Mouse (Mus musculus): ENCODE data around the gene Cacna1b. TPM values are rescaled to one million over a fixed set of nuclear protein-coding genes. Genes with fewer than 3 reads are reported as not detected.

The Cacna1b gene
- total RNA-seq, 2 experiments from 2014 or later: 2.1 to 5.8 TPM

GRCm38 (mm10) chr2:24646452-24647146 lies 116.4 kb downstream of the Cacna1b start:
- no peak for DNase-seq

GRCm38 (mm10) chr2:24642834-24643233 lies 120.1 kb downstream of the Cacna1b start:
- DNase-seq: no peak

- no peak for DNase-seq
These were observed 124.6 kb downstream of the Cacna1b start for GRCm38 (mm10) chr2:24638102-24638954.

- DNase-seq: no peak
These were observed 129.3 kb downstream of the Cacna1b start for GRCm38 (mm10) chr2:24633645-24634044.

- DNase-seq: no peak
These were observed 145.8 kb downstream of the Cacna1b start for GRCm38 (mm10) chr2:24617141-24617540.

GRCm38 (mm10) chr2:24609789-24610188 lies 153.2 kb downstream of the Cacna1b start:
- DNase-seq: no peak

GRCm38 (mm10) chr2:24608765-24609138 lies 154.2 kb downstream of the Cacna1b start:
- DNase-seq: no peak

- no peak for DNase-seq
These were observed 154.8 kb downstream of the Cacna1b start for GRCm38 (mm10) chr2:24607905-24608764.

GRCm38 (mm10) chr2:24606531-24606930 lies 156.4 kb downstream of the Cacna1b start:
- no peak for DNase-seq

GRCm38 (mm10) chr2:24605096-24605495 lies 157.9 kb downstream of the Cacna1b start:
- DNase-seq: no peak

- DNase-seq: no peak
These were observed 173.5 kb downstream of the Cacna1b start for GRCm38 (mm10) chr2:24589426-24589825.

GRCm38 (mm10) chr2:24587999-24588398 lies 175.0 kb downstream of the Cacna1b start:
- no peak for DNase-seq

GRCm38 (mm10) chr2:24574616-24575015 lies 188.3 kb downstream of the Cacna1b start:
- peak; percentile 75 for DNase-seq

- no peak for DNase-seq
These were observed 192.0 kb downstream of the Cacna1b start for GRCm38 (mm10) chr2:24570917-24571316.

- DNase-seq: peak; percentile 46
These were observed 194.4 kb downstream of the Cacna1b start for GRCm38 (mm10) chr2:24568555-24568954.

- peak; percentile 9 for DNase-seq
These were observed 200.2 kb downstream of the Cacna1b start for GRCm38 (mm10) chr2:24562547-24563290.

GRCm38 (mm10) chr2:24561946-24562345 lies 201.0 kb downstream of the Cacna1b start:
- DNase-seq: no peak

- no peak for DNase-seq
These were observed 202.8 kb downstream of the Cacna1b start for GRCm38 (mm10) chr2:24560201-24560600.

GRCm38 (mm10) chr2:24556347-24556746 lies 206.6 kb downstream of the Cacna1b start:
- DNase-seq: no peak

GRCm38 (mm10) chr2:24553962-24554361 lies 209.0 kb downstream of the Cacna1b start:
- no peak for DNase-seq

Data from adrenal gland, postnatal 10 days (tissue).